Mouse (Mus musculus): Measurements from ENCODE around the gene Cngb1. TPM values are rescaled to one million over a fixed set of nuclear protein-coding genes. Genes with fewer than 3 reads are reported as not detected.

The Cngb1 gene
- polyA plus RNA-seq, 1 experiment, result not detected

DNA sequence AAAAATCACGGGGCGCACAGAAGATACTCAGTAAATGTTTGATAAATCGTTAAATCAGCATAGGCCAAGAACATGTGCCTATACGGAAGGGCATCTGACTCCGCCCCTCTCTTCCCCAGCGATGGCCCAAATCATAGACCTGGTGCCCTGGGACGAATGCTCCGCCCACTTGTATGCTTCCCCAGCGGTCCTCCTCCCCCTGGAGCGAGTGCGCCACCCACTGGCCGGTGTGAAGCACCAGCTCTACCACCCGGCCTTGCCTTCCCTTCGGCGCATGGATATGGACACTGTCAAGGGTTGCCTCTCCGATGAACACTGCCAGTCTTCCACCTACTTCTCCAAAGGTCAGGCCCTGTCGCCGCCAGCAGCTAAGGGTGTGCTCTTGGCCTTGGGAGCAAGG, 6.5 kb upstream of the Cngb1 start:
- Histone ChIP-seq H3K9me3 (ENCODE audit: control insufficient read depth, low read length) (no peaks in the 10 kb centered on the region), H3K4me1 (ENCODE audit: control insufficient read depth) (no peaks in the 10 kb centered on the region), H3K36me3 (ENCODE audit: control insufficient read depth) (no peaks in the 10 kb centered on the region), H3K4me3 (replicated peaks) (no peak overlapping the region), H3K27me3 (ENCODE audit: control insufficient read depth) (0 out of 2 replicates have a peak, but pooled peaks cover 2% of the 10 kb centered on the region)
- TF ChIP-seq TAL1 (IDR thresholded peaks at IDR 0.05; ENCODE audit: low read length) (no peak), GATA1 (IDR thresholded peaks at IDR 0.05; ENCODE audit: low read length) (no peak)

DNA sequence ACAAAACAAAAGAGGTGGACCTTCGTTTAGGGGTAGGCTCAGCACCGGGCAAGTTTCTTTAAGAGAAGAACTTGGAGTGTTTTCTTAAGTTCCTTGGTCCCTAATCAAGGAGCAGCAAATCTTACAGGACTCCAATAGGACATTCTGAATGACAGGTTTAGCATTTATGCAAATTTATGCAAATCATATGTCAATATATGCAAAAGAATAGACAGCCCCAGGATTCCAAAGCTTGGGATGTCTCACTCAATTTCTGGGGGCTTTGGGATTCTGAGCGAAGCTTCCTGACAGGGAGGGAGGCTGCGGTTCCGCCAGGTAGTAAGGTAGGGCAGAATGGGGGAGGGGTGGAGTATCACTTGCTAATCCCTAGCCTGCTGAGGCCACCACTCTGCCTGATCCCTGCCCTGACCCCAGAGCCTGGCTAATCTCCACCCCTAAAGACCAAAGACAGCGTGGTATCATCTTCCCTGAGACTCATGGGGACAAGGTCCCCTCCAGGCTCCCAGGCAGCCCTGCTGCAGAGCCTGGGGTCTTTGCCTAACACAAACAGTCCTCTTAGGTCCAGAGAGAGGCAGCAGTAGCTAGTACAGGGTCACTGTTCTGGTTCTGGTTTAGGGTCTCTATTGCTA, 4.1 kb upstream of the Cngb1 start, which contains the start of gene Tepp:
TSS of gene Tepp (plus strand) at position 225 of the 629 bp plus-strand sequence.
- no peaks in the 10 kb centered on the region for H3K4me1 ChIP-seq (ENCODE audit: control insufficient read depth)
- H3K27me3 ChIP-seq (ENCODE audit: control insufficient read depth), result 0 out of 2 replicates have a peak, but pooled peaks cover 2% of the 10 kb centered on the region
- TF ChIP-seq GATA1 (IDR thresholded peaks at IDR 0.05; ENCODE audit: low read length), result no peak
- no peak within 1 kb of the TSS for H3K4me3 ChIP-seq (replicated peaks)
- no peaks in the 10 kb centered on the region for H3K36me3 ChIP-seq (ENCODE audit: control insufficient read depth)
- no peaks in the 10 kb centered on the region for H3K9me3 ChIP-seq (ENCODE audit: control insufficient read depth, low read length)

DNA sequence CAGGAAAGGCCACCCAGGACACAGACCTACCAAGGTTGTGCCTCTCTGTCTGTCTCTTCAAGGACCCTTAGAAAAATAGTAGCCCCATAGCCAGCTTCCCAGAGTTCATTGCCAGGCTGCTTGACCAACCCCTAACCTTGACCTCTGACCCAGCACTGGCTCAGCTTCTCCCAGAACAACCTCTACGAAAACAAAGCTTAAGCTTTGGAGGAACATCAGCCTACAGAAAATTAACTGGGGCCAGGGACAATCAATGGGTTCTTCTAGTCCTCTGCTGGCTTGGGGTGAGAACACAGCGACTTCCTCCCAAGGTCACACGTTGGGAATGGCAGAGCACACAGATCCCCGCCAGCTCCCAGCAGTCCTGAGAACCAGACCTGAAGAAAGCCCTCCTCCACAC, 859 bp downstream of the Cngb1 start:
- no peaks in the 10 kb centered on the region for H3K4me1 ChIP-seq (ENCODE audit: control insufficient read depth)
- no peaks in the 10 kb centered on the region for H3K36me3 ChIP-seq (ENCODE audit: control insufficient read depth)
- TF ChIP-seq TAL1 (IDR thresholded peaks at IDR 0.05; ENCODE audit: low read length), result no peak
- TF ChIP-seq GATA1 (IDR thresholded peaks at IDR 0.05; ENCODE audit: low read length), result no peak
- no peak overlapping the region for H3K4me3 ChIP-seq (replicated peaks)
- no peaks in the 10 kb centered on the region for H3K9me3 ChIP-seq (ENCODE audit: control insufficient read depth, low read length)
- H3K27me3 ChIP-seq (ENCODE audit: control insufficient read depth), result no peaks in the 10 kb centered on the region

DNA sequence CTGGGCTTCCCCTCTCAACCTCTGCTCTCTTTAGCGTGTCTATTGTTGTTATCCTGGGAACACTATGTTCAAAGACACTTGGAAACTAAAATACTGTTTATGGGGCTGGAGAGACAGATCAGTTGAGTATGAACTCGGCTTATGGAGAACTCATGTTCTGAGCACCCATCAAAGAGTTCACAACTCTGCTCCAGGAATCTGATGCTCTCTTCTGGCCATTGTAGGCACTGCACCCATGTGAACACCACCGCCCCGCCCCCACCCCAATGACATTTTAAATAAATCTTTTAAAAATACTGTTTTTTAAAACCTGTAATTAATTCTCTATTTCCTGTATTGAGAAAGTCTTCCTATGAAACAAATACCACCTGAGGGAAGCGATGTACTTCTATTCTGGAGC, 4.0 kb downstream of the Cngb1 start:
- H3K36me3 ChIP-seq (ENCODE audit: control insufficient read depth), result no peaks in the 10 kb centered on the region
- TF ChIP-seq TAL1 (IDR thresholded peaks at IDR 0.05; ENCODE audit: low read length) (no peak), GATA1 (IDR thresholded peaks at IDR 0.05; ENCODE audit: low read length) (no peak)
- H3K4me1 ChIP-seq (ENCODE audit: control insufficient read depth), result no peaks in the 10 kb centered on the region
- no peak overlapping the region for H3K4me3 ChIP-seq (replicated peaks)
- H3K27me3 ChIP-seq (ENCODE audit: control insufficient read depth), result no peaks in the 10 kb centered on the region
- no peaks in the 10 kb centered on the region for H3K9me3 ChIP-seq (ENCODE audit: control insufficient read depth, low read length)

DNA sequence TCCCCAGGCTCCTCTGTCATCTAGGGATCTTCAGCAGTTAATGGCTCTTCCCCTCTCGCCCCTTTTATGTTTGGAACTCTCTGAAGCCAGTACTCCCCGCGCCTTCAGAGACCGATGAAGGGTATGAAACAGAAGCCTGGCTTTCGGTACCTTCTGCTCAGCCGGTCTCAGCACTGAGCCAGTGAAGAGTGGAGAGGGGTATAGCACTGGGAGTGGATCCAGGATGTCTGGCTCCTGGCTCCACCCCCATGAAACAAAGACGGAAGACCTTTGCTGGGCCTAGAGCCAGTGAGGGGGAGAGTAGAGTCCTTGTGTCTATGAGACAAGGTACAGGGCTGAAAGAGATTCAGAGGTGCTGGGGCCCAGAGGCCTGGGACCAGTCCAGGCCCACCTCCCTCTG, 12.5 kb downstream of the Cngb1 start:
- TF ChIP-seq GATA1 (IDR thresholded peaks at IDR 0.05; ENCODE audit: low read length) (no peak), TAL1 (IDR thresholded peaks at IDR 0.05; ENCODE audit: low read length) (no peak)
- Histone ChIP-seq H3K36me3 (ENCODE audit: control insufficient read depth) (no peaks in the 10 kb centered on the region), H3K9me3 (ENCODE audit: control insufficient read depth, low read length) (no peaks in the 10 kb centered on the region), H3K27me3 (ENCODE audit: control insufficient read depth) (no peaks in the 10 kb centered on the region), H3K4me1 (ENCODE audit: control insufficient read depth) (no peaks in the 10 kb centered on the region), H3K4me3 (replicated peaks) (no peak overlapping the region)

DNA sequence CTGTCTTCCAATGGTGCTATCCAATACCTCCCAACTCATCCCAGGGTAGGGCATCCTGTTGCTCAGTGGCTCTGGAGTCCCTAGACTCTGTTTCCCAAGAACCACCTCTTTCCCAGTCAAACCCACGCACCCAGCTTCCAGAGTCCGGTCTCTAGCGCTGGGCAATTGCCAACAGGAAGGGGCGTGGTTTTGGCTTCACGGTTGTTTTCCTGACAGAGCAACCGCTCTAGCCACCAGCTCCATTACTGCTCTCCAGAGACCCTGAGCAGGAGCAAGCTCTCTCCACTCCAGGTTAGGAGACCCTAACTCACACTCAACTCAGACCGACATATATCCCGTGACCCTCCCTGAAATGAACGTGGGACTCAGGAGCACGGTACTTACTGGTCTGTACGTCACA, 13.2 kb downstream of the Cngb1 start:
- Histone ChIP-seq H3K4me3 (replicated peaks) (no peak overlapping the region), H3K4me1 (ENCODE audit: control insufficient read depth) (no peaks in the 10 kb centered on the region)

DNA sequence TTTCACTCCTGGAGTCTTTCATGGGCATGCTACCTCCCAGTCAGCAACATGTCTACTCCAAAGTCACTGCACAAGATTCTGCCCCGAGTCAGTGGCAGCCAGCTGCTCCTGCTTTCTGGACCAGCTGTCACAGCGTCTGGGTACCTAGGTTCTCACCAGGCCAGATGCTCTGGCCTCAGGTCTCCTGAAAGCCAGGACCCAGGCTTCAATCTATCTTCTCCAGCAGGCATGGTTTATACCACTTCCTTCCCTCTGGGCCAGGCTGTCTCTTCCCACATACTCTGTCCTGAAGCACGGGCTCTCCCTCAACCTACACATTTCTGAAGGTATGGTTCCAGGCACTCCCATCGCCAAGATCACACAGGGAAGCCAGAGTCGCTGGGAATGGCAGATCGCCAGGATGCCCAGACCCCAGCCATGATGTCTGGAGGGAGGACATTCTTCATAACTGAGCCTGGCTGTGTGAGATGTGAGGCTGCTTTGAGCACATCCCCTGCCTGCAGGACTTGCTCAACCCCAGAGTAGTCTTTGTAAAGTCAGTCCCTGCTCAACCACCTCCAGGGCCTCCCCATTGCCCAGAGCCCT, 17.2 kb downstream of the Cngb1 start:
- Histone ChIP-seq H3K4me1 (ENCODE audit: control insufficient read depth) (no peaks in the 10 kb centered on the region), H3K27me3 (ENCODE audit: control insufficient read depth) (no peaks in the 10 kb centered on the region), H3K4me3 (replicated peaks) (no peak overlapping the region), H3K9me3 (ENCODE audit: control insufficient read depth, low read length) (no peaks in the 10 kb centered on the region), H3K36me3 (ENCODE audit: control insufficient read depth) (no peaks in the 10 kb centered on the region)
- TF ChIP-seq GATA1 (IDR thresholded peaks at IDR 0.05; ENCODE audit: low read length) (no peak), TAL1 (IDR thresholded peaks at IDR 0.05; ENCODE audit: low read length) (no peak)

More for the DNA sequence above, 13.2 kb downstream of the Cngb1 start:
- TF ChIP-seq TAL1 (IDR thresholded peaks at IDR 0.05; ENCODE audit: low read length), result no peak
- H3K9me3 ChIP-seq (ENCODE audit: control insufficient read depth, low read length), result no peaks in the 10 kb centered on the region
- H3K36me3 ChIP-seq (ENCODE audit: control insufficient read depth), result no peaks in the 10 kb centered on the region
- no peaks in the 10 kb centered on the region for H3K27me3 ChIP-seq (ENCODE audit: control insufficient read depth)

DNA sequence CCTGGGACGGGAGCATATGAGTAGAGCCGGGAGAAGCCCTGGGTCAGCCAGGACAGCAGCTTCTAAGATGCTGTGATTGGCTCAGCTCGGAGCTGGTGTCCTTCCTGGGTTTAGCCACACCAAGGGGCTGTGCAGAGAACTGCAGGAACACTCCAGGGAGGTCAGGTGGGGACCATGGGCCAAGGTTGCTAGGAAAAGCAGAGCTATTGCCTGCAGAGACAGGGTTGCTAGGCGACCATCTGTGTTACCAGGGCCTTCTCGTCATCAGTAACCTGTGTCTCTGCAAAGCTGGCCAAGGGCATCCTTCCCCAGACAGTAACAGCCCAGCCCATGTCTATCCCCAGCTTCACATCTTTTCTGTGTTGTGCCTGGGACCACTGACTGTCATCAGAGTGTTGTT, 24.9 kb downstream of the Cngb1 start:
- no peak overlapping the region for H3K4me3 ChIP-seq (replicated peaks)
- no peaks in the 10 kb centered on the region for H3K36me3 ChIP-seq (ENCODE audit: control insufficient read depth)
- H3K4me1 ChIP-seq (ENCODE audit: control insufficient read depth), result no peaks in the 10 kb centered on the region
- no peaks in the 10 kb centered on the region for H3K27me3 ChIP-seq (ENCODE audit: control insufficient read depth)
- no peaks in the 10 kb centered on the region for H3K9me3 ChIP-seq (ENCODE audit: control insufficient read depth, low read length)
- TF ChIP-seq GATA1 (IDR thresholded peaks at IDR 0.05; ENCODE audit: low read length) (no peak), TAL1 (IDR thresholded peaks at IDR 0.05; ENCODE audit: low read length) (no peak)

DNA sequence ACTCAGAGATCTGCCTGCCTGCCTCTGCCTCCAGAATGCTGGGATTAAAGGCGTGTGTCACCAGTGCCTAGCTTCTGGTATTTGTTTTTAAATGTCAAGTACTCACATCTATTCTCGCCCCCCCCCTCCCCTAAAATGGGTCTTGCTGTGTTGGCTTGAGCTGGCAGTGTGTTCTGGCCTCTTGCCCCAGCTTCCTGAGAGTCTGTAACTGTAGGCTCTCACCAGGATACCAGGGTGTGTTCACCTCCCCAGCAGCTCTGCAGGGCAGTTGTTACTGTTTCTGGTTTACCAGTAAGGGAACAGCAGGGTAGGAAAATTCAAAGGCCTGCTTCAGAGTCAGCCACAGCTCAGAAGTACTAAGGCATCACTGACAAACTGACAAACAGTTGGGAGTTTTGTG, 33.5 kb downstream of the Cngb1 start:
- no peaks in the 10 kb centered on the region for H3K36me3 ChIP-seq (ENCODE audit: control insufficient read depth)
- H3K9me3 ChIP-seq (ENCODE audit: control insufficient read depth, low read length), result no peaks in the 10 kb centered on the region
- no peaks in the 10 kb centered on the region for H3K4me1 ChIP-seq (ENCODE audit: control insufficient read depth)
- no peaks in the 10 kb centered on the region for H3K27me3 ChIP-seq (ENCODE audit: control insufficient read depth)
- TF ChIP-seq GATA1 (IDR thresholded peaks at IDR 0.05; ENCODE audit: low read length), result no peak
- TF ChIP-seq TAL1 (IDR thresholded peaks at IDR 0.05; ENCODE audit: low read length), result no peak
- H3K4me3 ChIP-seq (replicated peaks), result no peak overlapping the region

DNA sequence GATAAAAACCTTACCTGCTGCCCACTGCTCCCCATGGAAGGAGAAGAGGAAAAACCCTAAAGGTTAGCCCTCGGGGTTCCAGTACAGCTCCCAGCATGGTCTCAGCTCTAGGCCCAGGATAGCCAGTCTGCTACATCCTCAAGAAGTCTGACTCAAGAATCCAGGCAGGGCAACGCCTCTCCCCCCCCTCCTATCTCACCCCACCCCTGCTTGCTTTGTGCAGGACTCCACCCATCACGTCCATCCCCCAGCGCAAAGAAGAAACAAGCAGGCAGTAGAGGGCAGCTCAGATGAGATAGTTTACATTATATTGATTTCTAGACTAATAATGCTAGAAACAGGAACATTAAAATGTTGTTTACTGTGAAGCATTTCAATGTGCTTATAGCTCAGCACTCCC, 34.5 kb downstream of the Cngb1 start:
- no peaks in the 10 kb centered on the region for H3K9me3 ChIP-seq (ENCODE audit: control insufficient read depth, low read length)
- TF ChIP-seq TAL1 (IDR thresholded peaks at IDR 0.05; ENCODE audit: low read length) (no peak), GATA1 (IDR thresholded peaks at IDR 0.05; ENCODE audit: low read length) (no peak)
- H3K27me3 ChIP-seq (ENCODE audit: control insufficient read depth), result no peaks in the 10 kb centered on the region
- H3K4me3 ChIP-seq (replicated peaks), result no peak overlapping the region
- H3K4me1 ChIP-seq (ENCODE audit: control insufficient read depth), result no peaks in the 10 kb centered on the region
- H3K36me3 ChIP-seq (ENCODE audit: control insufficient read depth), result no peaks in the 10 kb centered on the region

Measured in erythroblast, embryonic 14.5 days (primary cell).